Mouse (Mus musculus): ENCODE results near the gene Hist1h4i.
"Not testable (repeated sequence)": the region's sequence is repeated elsewhere in the genome, so short reads cannot be mapped to it uniquely, and the experiment has no call there.

Hist1h4i gene

GRCm38 (mm10) chr13:22041142-22041536 lies at the start of gene Hist1h4i:
Gene Hist1h4i, minus strand, starts transcription at chr13:22041362.
- peak; percentile 96 for DNase-seq

GRCm38 (mm10) chr13:22084140-22084539 lies 43.0 kb upstream of the Hist1h4i start, which contains the start of gene Vmn1r188:
Gene Vmn1r188, plus strand, starts transcription at chr13:22084440.
- not testable (repeated sequence) for DNase-seq

GRCm38 (mm10) chr13:22063468-22063867 lies 22.3 kb upstream of the Hist1h4i start:
- no peak for DNase-seq

GRCm38 (mm10) chr13:22061422-22061821 lies 20.3 kb upstream of the Hist1h4i start:
- no peak for DNase-seq

GRCm38 (mm10) chr13:22053754-22054153 lies 12.6 kb upstream of the Hist1h4i start:
- no peak for DNase-seq

- no peak for DNase-seq
Observed at GRCm38 (mm10) chr13:22051523-22051859, 10.3 kb upstream of the Hist1h4i start.

GRCm38 (mm10) chr13:22050591-22051522 lies 9.7 kb upstream of the Hist1h4i start:
- peak; percentile 69 for DNase-seq

- DNase-seq, result no peak
Observed at GRCm38 (mm10) chr13:22049737-22050440, 8.7 kb upstream of the Hist1h4i start.

- DNase-seq, result no peak
Observed at GRCm38 (mm10) chr13:22049041-22049440, 7.9 kb upstream of the Hist1h4i start.

GRCm38 (mm10) chr13:22045311-22045710 lies 4.1 kb upstream of the Hist1h4i start:
- no peak for DNase-seq

- no peak for DNase-seq
Observed at GRCm38 (mm10) chr13:22044432-22045155, 3.4 kb upstream of the Hist1h4i start.

GRCm38 (mm10) chr13:22043503-22044431 lies 2.6 kb upstream of the Hist1h4i start:
- no peak for DNase-seq

GRCm38 (mm10) chr13:22042568-22043502 lies 1.7 kb upstream of the Hist1h4i start, which contains the start of the genes Hist1h2ag and Hist1h2bj:
Gene Hist1h2ag, minus strand, starts transcription at chr13:22042944.
Gene Hist1h2bj, plus strand, starts transcription at chr13:22043214.
- peak; percentile 88 for DNase-seq

- no peak for DNase-seq
Observed at GRCm38 (mm10) chr13:22041651-22042567, 747 bp upstream of the Hist1h4i start.

GRCm38 (mm10) chr13:22040464-22041141 lies 559 bp downstream of the Hist1h4i start:
- no peak for DNase-seq

- DNase-seq, result no peak
Observed at GRCm38 (mm10) chr13:22039951-22040463, 1.2 kb downstream of the Hist1h4i start.

GRCm38 (mm10) chr13:22039364-22039763 lies 1.8 kb downstream of the Hist1h4i start:
- DNase-seq, result no peak

- no peak for DNase-seq
Observed at GRCm38 (mm10) chr13:22037415-22037814, 3.7 kb downstream of the Hist1h4i start.

- DNase-seq, result no peak
Observed at GRCm38 (mm10) chr13:22036986-22037385, 4.2 kb downstream of the Hist1h4i start.

Measured in cerebellum, adult 11 months (tissue).